Mouse (Mus musculus) frontal cortex, adult (tissue): Measurements from ENCODE around the gene Gm13420.
"Not testable (repeated sequence)": the region's sequence is repeated elsewhere in the genome, so short reads cannot be mapped to it uniquely, and the experiment has no call there.

Experiments used
- ATAC-seq: cut with Nextera tagmentation; 2 replicates; pipeline ENCODE4 v1.9.2; 2017; ENCODE audit warnings: mild to moderate bottlenecking, moderate library complexity, mixed read lengths; ENCODE audit not compliant: low TSS enrichment

The Gm13420 gene

GRCm38 (mm10) chr2:29751497-29751896, at the start of gene Gm13420:
TSS of gene Gm13420 (minus strand) at chr2:29751685.
- no peak for ATAC-seq

- ATAC-seq, result no peak
Observed at GRCm38 (mm10) chr2:29792772-29793487, 41.4 kb upstream of the Gm13420 start.

DNA sequence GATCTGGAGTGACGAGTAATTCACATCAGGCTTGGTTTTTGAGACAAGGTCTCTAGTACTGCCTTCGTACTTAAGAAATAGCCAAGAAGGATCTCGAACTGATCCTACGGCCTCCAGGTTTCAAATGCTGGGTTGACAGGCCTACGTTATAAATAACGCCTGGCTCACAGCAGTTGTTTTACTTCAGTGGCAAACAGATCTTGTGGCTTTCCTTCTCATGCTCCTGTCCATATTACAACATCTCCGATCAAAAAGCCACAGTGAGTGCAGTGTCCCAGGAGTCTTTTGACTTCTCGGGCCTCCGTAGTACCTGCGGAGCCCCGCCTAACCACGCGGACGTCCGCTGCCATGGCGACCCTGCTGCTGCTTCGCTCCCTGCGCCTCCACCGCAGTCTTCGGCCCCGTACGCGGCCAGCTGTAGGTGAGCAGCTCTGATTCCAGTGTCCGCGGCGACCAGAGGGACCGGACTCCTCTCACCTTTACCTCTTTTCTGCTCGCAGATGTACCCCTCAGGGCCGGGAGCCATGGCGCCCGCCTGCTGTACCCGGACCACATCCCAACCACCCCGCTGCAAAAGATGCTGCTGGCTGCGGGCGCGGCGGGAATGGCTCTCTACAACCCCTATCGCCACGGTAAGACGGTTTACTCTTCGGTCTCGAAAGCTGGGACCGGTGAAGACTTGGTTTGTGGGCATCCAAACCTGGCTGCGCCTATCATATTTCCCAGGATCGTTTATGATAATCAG, 36.6 kb upstream of the Gm13420 start, which contains the start of gene Trub2:
Trub2 (minus strand) TSS at position 566 of the 745 bp plus-strand sequence.
- ATAC-seq, result peak; percentile 86

DNA sequence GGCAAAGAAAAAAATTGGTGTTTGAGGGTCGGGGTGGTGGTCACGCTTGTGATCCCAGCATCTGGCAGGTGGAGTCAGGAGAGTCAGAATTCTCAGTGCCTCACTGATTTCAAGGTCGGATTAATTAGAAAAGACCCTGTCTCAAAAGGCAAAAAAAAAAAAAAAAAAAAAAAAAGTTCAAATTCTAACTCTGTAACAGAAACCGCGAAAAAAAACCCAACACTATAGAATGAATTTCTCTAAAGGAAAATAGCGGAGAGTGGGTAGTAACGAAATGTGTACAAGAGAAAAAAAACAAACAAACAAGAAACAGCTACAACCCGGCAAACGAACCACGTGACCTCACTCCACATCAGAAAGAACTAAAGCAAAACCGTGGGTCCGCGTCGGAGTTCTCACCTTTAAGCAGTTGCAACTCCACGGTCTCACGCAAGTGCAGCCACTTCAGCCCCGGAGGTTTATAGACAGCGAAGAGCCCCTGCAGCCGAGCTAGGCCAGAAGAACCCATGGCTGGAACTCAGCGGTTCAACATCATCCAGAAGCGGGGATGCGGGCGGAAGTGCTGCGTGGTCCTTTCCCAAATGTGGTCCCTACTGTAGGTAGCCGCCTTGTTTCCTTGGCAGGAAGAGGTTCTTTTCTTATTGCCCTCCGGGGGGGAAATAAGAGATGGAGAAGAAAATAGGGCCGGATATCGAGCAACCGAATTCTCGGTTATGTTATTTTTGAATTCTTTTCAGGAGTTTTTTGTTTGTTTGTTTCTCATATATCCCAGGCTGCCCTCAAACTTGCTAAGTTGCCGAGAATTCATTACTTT, 35.8 kb upstream of the Gm13420 start, which contains the start of gene Coq4:
Coq4 (plus strand) TSS at position 390 of the 814 bp plus-strand sequence.
- ATAC-seq, result peak; percentile 92

GRCm38 (mm10) chr2:29784290-29784689, 32.8 kb upstream of the Gm13420 start:
- ATAC-seq, result no peak

- not testable (repeated sequence) for ATAC-seq
Observed at GRCm38 (mm10) chr2:29781256-29781655, 29.8 kb upstream of the Gm13420 start.

DNA sequence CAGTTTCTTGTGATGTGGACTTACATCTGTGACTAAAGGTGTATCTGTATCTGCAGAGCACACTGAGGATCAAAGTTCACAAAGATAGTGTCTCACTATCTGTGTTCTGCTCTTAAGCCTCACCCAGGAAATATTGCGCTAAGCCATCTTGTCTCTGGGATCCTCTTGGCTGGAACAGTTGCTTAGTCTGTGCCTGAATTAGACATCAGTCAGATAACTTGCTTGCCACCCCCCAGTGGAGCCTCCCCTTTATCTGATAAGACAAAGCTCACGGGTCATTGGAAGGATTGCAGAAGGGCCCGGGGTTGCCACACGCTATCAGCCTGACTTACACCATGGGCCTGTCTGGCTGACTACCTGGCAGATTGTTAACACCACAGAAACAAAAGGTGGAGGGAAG, 21.8 kb upstream of the Gm13420 start:
- ATAC-seq, result no peak

GRCm38 (mm10) chr2:29771611-29772461, 20.4 kb upstream of the Gm13420 start:
- ATAC-seq, result no peak

DNA sequence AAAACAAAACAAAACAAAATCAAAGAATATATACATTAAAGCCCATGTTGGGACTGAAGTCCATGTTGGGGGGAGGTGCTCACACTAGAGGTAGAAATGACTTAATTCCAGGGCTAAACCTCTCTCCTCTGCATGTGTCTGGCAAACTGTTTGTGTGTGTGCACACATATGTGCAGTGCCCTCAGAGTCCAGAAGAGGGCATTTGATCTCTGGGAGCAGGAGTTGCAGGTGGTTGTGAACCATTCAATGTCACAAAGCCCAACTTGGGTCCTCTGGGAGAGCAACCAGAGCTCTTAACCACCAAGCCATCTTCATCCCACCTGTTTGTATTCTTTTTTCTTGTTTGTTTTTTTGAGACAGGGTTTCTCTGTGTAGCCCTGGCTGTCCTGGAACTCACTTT, 18.7 kb upstream of the Gm13420 start:
- no peak for ATAC-seq

GRCm38 (mm10) chr2:29768901-29769300, 17.4 kb upstream of the Gm13420 start:
- ATAC-seq, result no peak

- no peak for ATAC-seq
Observed at GRCm38 (mm10) chr2:29767976-29768709, 16.7 kb upstream of the Gm13420 start.

DNA sequence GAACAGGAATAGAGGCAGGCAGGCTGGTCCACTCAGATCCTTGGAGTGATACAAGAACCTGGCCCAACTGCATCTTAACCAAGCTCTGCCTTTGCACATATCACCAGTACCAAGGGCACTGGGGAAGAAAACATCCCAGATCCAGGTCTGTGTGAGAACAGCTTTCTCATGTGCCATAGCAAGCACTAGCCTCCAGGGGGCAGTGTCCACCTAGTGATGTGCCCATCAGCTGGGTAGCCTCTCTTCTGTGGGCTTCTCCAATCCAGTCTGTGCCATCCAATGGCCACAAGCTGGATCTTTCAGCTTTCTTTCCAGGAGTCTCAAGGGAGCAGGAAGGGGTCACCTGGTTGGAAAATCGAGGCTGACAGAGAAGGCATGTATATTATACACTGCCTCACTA, 13.3 kb upstream of the Gm13420 start:
- peak; percentile 86 for ATAC-seq

DNA sequence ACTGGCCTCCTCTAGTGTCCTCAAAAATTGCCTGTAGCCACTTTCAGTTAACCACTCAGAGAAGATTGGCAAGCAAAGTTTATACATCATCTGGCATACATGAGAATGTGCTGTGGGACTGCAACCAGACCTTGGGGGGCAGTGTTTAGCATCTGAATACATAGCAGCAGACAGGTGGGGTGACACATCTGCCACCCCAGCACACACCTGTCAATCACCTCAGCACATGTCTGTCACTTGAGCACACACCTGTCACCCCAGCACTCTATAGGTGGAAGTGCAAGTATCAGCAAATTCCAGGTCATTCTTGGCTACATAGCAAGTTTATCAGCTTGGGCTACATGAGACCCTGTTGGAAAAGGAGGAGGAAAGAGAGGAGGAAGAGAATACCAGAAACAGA, 4.2 kb upstream of the Gm13420 start:
- no peak for ATAC-seq

- no peak for ATAC-seq
Observed at GRCm38 (mm10) chr2:29752397-29752796, 912 bp upstream of the Gm13420 start.

GRCm38 (mm10) chr2:29748499-29748898, 3.0 kb downstream of the Gm13420 start:
- ATAC-seq, result no peak

- no peak for ATAC-seq
Observed at GRCm38 (mm10) chr2:29747852-29748251, 3.6 kb downstream of the Gm13420 start.

DNA sequence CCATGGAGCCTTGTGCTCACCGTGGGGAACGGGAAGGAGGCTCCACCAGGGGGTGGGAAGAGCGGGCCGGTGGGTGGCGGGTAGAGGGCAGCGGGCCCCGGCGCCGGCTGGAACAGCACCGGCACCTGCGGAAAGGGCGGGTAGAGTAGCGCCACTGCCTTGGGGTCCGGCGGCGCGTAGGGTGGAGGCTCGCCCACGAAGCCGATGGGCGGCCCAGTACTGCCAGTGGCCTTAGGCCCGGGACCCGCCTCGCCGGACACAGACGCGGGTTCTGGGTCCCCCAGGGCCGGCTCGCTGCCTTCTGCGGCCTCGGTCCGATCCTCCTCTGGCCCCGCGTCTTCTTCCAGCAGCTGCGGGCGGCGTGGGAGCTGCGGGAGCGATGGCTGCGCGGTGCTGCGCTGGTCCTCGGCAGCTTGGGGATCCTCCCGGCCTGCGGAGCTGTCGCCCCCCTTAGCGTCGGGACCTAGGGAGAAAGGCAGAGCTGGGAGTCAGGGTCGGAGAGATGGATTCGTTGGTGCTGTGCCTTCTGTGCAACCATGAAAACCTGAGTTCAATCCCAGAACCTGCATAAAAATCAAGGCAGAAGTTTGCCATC, 4.2 kb downstream of the Gm13420 start:
- peak; percentile 48; the same call in 1 of the 2 replicates for ATAC-seq

- ATAC-seq, result no peak
Observed at GRCm38 (mm10) chr2:29744256-29744655, 7.2 kb downstream of the Gm13420 start.

DNA sequence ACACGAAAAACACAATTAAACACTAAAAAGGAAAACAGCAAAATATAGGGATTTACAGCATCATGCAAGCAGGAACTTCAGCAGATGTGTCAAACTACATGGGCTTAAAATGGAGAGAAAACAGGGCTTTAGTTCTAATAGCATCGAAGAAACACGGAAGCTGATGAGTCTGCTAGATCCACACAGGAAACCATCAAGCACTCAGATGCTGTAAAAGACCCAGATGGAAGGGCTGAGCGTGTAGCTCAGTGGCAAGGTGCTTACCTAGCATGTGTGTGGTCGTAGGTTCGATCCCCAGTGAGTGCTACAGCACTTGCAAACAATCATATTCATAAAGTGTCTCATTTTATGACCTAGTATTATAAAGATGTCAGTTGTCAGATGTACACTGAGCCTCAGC, 10.3 kb downstream of the Gm13420 start:
- no peak for ATAC-seq

DNA sequence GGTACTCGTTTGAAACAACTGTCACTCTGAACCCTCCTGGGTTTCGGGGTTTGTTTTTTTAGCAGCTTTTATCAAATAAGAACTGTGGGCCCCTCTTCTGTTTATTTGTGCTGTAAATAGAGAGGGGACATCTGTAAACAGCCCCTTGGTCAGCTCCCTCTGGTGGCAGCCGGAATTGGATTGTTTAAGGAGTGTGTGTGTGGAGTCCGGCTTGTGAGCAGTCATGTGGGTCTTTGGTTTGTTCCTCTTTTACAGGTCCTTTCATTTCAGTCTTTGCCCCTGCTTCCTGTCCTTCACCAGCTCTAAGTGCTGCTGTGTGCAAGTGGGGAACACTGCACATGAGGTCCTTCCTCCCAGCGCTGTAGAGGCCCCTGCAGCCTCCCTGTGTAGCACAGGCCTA, 12.1 kb downstream of the Gm13420 start:
- no peak for ATAC-seq
